Mouse (Mus musculus): ENCODE data around the gene Eif2s1. TPM values are rescaled to one million over a fixed set of nuclear protein-coding genes. Genes with fewer than 3 reads are reported as not detected.

Eif2s1 gene
- total RNA-seq (2022): 10 to 100 TPM; 41.5 to 55.3 (median 44.0) TPM

DNA sequence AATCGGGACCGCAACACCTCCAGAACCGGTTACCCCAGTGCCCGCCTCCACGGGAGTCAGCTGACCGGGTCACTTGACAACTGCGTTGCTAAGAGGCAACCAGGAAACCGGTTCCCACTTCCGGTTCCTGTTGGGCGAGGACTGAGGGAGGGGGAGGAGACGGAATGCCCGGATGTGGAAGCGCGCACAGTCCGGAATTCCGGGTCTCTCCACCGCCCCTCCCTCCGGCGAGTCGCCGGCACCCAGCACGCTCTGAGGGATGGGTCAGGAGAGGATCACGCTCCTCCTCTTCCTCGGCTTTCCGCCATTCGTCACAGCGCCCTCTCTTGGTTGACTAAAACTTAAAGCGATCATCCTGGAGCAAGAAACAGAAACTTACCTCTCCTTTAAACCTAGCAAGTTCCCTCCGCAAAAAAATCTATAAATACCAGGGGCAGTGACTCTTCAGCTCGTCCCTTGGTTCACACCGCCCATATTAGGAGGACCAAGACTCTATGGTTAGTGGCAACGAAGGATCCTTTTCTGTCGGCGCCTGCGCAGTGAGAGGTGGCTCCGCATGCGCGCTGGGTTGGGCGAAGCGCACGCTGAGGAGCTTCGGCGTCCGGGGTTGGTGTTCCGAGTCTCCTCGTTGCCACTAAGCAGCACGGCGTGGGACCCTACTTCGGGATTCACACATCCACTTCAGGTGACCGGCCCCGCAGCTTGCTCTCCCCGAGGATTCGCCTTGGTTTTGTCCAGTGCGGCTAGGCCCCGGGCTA is at the start of gene Eif2s1, which contains the start of gene Atp6v1d:
Gene Eif2s1 (plus strand): TSS at position 324 of the 758 bp plus-strand sequence.
Gene Atp6v1d (minus strand): TSS at position 143 of the 758 bp plus-strand sequence.
- DNase-seq (ENCODE audit: low spot score in 2 of 2): peak; percentile 95 to 99

GRCm38 (mm10) chr12:78814437-78814836 is 47.2 kb upstream of the Eif2s1 start:
- DNase-seq (ENCODE audit: low spot score in 2 of 2): no peak

DNA sequence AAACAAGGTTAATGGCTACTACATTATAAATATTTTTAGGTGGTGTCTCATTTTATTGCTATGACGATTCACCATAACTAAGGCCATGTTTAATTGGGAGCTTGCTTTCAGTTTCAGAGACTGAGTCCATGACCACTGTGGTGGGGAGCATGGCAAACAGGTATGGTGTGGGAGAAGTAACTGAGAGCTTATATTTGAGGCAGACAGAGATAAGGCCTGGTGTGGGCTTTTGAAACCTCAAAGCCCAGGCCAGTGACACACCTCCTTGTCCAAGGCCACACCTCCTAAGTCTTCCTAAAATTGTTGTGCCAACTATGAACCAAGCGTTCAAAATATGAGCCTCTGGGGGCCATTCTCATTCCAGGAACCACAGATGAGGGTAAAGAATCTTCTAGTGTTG is 27.1 kb upstream of the Eif2s1 start:
- no peak for DNase-seq (ENCODE audit: low spot score in 2 of 2)

- DNase-seq (ENCODE audit: low spot score in 2 of 2): no peak
These were observed 21.7 kb upstream of the Eif2s1 start for GRCm38 (mm10) chr12:78839906-78840305.

GRCm38 (mm10) chr12:78842429-78842828 is 19.2 kb upstream of the Eif2s1 start:
- no peak for DNase-seq (ENCODE audit: low spot score in 2 of 2)

GRCm38 (mm10) chr12:78848246-78848645 is 13.4 kb upstream of the Eif2s1 start:
- no peak for DNase-seq (ENCODE audit: low spot score in 2 of 2)

- DNase-seq (ENCODE audit: low spot score in 2 of 2): peak in 1 of 2 experiments; percentile 22
These were observed 611 bp upstream of the Eif2s1 start for GRCm38 (mm10) chr12:78860921-78861495.

DNA sequence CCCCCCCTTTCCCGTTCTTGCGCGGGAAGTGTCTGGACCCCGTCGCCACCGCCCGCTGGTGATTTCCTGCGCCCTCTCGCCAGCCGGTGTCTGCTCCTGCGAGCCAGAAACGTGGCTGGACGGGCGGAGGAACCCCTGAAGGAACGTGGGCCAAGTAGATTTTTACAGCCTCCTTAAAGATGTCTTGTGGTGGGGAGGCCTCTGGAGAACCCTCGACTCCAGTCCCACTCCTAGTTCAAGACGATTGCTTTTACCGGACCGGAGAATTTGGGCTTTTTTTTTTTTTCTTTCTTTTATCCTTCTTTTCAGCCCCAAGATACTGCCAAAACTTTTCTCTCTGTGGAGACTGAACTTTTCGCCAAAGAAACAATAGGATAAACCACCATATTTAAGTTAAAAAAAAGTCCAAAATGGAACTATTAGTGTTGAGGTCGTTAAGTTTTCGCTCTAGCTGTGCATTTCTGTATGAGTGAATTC is 673 bp downstream of the Eif2s1 start:
- no peak for DNase-seq (ENCODE audit: low spot score in 2 of 2)

DNA sequence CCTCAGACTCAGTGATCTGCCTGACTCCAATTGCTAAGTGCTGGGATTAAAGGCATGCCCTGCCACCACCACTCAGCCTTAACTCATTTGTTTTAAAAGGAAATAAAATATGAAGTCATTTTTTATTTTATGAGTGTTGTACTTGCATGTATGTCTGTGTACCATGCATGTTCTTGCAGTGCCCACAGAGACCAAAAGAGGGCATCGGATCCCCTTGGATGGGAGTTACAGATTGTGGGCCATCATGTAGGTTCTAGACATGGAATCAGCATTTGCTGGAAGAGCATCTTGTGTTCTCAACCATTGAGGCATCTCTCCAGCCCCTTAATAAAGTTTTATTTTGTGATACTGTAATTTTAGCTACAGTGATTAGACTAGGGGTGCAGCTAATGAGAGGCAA is 3.8 kb downstream of the Eif2s1 start:
- no peak for DNase-seq (ENCODE audit: low spot score in 2 of 2)

- DNase-seq (ENCODE audit: low spot score in 2 of 2): no peak
These were observed 6.5 kb downstream of the Eif2s1 start for GRCm38 (mm10) chr12:78868115-78868514.

DNA sequence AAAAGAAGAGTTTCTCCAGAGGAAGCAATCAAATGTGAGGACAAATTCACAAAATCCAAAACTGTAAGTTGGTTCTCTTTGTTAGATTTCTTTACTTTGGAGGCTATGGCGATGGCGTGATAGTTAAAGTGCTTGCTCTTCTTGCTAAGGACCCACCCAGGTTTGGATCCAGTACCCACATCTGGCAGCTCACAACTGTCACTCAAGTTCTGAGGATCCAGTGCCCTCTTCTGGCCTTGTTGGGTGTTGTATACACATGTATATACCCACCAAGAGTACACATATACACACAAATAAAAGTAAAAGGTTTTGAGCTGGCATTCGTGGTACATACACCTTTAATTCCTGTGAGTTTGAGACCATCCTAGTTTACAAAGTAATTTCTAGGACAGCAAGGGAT is 13.0 kb downstream of the Eif2s1 start:
- no peak for DNase-seq (ENCODE audit: low spot score in 2 of 2)

- no peak for DNase-seq (ENCODE audit: low spot score in 2 of 2)
These were observed 28.4 kb downstream of the Eif2s1 start for GRCm38 (mm10) chr12:78890062-78890461.

DNA sequence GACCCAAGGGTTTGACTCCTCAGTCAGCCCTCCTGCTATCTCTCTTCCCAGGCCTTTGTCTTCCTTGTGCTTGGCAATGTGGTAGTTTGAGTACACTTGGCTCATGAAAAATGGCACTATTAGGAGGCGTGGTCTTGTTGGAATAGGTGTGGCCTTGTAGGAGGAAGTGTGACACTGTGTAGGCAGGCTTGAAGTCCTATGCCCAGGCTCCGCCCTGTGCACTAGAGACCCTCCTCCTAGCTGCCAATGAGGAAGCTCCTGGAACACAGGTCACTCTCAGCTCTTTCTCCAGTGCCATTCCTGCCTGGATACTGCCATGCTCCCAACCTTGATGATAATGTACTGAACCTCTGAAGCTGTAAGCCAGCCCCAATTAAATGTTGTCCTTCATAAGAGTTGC is 29.5 kb downstream of the Eif2s1 start:
- DNase-seq (ENCODE audit: low spot score in 2 of 2): no peak

- DNase-seq (ENCODE audit: low spot score in 2 of 2): no peak
These were observed 36.2 kb downstream of the Eif2s1 start for GRCm38 (mm10) chr12:78897861-78898260.

GRCm38 (mm10) chr12:78901467-78901866 is 39.8 kb downstream of the Eif2s1 start:
- DNase-seq (ENCODE audit: low spot score in 2 of 2): no peak

DNA sequence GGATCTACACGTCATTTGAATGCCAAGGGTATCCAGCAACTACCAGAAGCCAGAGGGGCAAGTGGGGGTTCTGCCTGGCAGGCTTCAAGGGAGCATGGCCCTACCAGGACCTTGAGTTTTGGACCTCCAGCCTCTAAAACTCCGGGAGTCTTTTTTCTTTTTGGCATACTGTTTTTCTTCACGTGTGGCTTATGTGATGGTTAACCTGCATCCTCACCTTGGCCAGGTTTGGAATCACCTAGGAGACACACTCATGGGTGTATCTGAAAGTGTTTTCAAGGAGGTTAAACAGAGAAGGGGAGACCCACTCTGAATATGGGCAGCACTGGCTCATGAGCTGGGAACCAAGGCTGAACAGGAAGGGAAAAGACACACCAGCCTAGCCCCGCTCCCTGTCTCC is 41.7 kb downstream of the Eif2s1 start:
- no peak for DNase-seq (ENCODE audit: low spot score in 2 of 2)

GRCm38 (mm10) chr12:78904499-78904898 is 42.9 kb downstream of the Eif2s1 start:
- DNase-seq (ENCODE audit: low spot score in 2 of 2): no peak

DNA sequence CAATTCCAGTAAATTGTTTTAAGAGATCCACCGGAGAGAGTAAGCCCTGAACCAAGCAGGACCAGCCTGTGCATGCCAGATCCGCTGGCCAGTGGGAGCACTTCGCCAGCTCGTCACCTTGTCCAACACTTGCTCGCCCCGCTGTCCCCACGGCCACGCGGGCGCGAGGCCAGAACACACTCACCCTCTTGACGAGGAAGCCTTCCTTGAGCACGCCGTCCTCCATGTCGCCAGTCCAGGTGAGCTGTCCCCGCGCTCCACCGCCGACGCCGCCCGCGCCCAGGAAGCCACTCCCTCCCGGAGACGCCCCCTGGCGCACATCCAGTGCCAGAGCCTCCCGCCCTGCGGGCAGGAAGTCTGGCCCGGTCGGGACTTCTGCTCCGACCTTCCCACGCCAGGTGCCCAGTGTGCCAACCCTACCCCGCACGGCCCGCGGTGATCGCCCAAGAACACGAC is 45.1 kb downstream of the Eif2s1 start, which contains the start of gene Plek2:
Gene Plek2 (minus strand): TSS at position 258 of the 456 bp plus-strand sequence.
- no peak for DNase-seq (ENCODE audit: low spot score in 2 of 2)

DNA sequence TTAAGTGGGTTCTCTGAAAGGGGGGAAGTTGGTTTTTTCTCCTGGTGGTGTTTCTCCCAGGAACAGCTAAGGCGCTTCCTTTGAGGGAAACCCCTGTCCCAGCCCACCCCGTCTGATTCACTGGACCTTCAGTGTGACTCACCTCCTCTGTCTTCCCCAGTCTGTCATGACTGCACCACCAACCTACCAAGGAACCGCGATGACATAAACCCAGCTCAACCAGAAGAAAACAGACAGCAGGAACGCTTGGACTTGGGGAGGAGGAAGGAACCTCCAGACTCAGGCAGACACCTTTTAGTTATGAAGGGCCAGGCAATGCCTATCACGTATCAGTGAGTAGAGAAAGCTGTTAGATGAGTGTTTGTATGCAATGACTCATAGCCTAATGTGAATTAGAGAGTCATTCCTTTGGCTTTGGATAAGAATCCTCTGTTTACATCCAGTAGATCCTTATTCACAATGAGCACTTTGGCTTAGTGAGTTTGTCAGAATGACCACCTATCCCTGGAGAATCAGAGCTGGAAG is 46.5 kb downstream of the Eif2s1 start:
- DNase-seq (ENCODE audit: low spot score in 2 of 2): no peak

DNA sequence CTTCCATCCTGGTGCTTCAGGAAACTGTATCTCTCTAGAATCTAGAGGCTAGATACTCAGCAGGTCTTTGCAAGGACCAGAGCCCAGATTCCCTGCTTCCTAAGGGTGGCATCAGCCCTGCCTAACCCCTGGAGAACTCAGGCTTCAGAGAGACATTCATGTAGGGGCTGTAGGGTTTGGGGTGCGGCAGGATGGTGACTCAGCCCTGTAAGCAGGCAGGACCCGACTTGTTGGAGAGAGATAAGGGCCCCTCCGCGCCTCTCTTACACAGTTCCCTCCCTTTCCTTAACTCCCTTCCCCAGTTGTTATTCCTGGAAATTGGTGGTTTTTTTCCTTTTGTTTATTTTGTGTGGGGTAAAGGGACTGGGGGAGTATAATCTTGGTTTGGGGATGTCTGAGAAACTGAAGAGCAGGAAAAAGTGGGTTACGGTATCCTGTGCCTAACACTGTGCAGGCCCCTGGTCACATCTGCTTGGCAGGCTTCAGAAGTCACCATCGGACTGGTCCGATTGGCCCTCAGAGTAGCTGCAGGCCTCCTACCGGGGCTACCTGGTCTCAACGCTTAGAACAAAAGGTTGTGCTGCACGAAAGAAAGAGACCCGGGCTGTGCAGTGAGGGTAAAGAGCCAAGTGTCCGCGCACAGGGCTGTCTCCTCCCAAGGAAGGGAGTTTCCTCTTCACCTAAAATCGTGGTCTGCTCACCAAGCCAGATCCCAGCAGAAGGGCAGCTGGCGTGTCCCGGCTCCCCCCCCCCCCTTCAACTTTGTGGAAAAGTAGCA is 49.3 kb downstream of the Eif2s1 start:
- DNase-seq (ENCODE audit: low spot score in 2 of 2): no peak

DNA sequence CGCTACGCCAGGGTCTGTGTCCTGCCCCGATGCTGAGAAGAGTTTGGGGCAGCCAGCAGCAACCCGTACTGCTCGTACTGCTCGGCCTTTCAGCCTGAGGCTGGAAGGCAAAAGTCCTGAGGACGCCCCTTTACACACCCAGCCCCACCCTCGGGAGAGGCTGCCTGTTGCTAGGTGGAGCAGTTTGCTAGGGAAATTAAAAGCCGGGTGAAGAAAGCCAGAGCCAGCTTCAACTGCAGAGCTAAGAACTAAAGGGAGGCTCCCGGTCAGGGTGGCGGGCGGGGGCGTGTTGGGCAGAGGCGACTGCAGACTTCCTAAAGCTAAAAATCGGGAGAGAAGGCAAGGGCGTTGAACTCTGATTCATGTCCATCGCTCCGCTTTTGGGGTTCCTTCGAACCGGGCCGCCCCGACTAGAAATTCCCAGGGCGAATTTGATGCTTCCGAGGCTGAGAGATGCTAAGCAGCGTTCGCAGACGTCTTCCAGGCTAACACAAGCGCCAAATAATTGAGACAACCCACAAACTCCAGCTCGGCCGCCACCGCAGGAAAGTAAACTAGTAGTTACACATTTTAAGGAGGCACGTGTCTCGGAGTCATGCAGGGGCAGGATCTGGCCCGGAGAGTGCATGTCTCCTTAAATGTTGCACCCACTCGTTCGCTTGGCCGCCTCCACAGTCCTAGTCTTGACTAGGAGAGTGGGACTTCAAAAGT is 50.2 kb downstream of the Eif2s1 start:
- peak; percentile 11 to 25 for DNase-seq (ENCODE audit: low spot score in 2 of 2)
